Mouse (Mus musculus) cerebellum, postnatal 14 days (tissue): ENCODE data around the gene Arid5b.
"Not testable (repeated sequence)": the region's sequence is repeated elsewhere in the genome, so short reads cannot be mapped to it uniquely, and the experiment has no call there.

Experiments
- DNase-seq, 2 experiments: peaks; one replicate each; pipeline ENCODE4 v3.0.0; 2021; ENCODE audit warnings: mixed read lengths in 2 of 2

The Arid5b gene

GRCm38 (mm10) chr10:68104881-68105781, 173.4 kb downstream of the Arid5b start:
- no peak for DNase-seq

- DNase-seq = no peak
Observed at GRCm38 (mm10) chr10:68104481-68104880, 174.1 kb downstream of the Arid5b start.

- DNase-seq = peak in 1 of 2 experiments; percentile 41
Observed at GRCm38 (mm10) chr10:68103988-68104387, 174.6 kb downstream of the Arid5b start.

GRCm38 (mm10) chr10:68103078-68103855, 175.3 kb downstream of the Arid5b start:
- DNase-seq = no peak

- DNase-seq = no peak
Observed at GRCm38 (mm10) chr10:68102566-68102965, 176.0 kb downstream of the Arid5b start.

GRCm38 (mm10) chr10:68101251-68101650, 177.3 kb downstream of the Arid5b start:
- DNase-seq = no peak

- no peak for DNase-seq
Observed at GRCm38 (mm10) chr10:68100506-68100905, 178.0 kb downstream of the Arid5b start.

GRCm38 (mm10) chr10:68099801-68100200, 178.7 kb downstream of the Arid5b start:
- not testable (repeated sequence) for DNase-seq

GRCm38 (mm10) chr10:68097821-68098675, 180.5 kb downstream of the Arid5b start:
- DNase-seq = no peak

- no peak for DNase-seq
Observed at GRCm38 (mm10) chr10:68096395-68096794, 182.1 kb downstream of the Arid5b start.

- no peak for DNase-seq
Observed at GRCm38 (mm10) chr10:68095136-68095535, 183.4 kb downstream of the Arid5b start.

GRCm38 (mm10) chr10:68093496-68093895, 185.0 kb downstream of the Arid5b start:
- no peak for DNase-seq

GRCm38 (mm10) chr10:68091840-68092239, 186.7 kb downstream of the Arid5b start:
- DNase-seq = no peak

GRCm38 (mm10) chr10:68091011-68091410, 187.5 kb downstream of the Arid5b start:
- DNase-seq = no peak

- no peak for DNase-seq
Observed at GRCm38 (mm10) chr10:68090544-68090943, 188.0 kb downstream of the Arid5b start.

GRCm38 (mm10) chr10:68090197-68090535, 188.4 kb downstream of the Arid5b start:
- peak; percentile 66 to 73 for DNase-seq

- peak in 1 of 2 experiments; percentile 49 for DNase-seq
Observed at GRCm38 (mm10) chr10:68089435-68090196, 188.9 kb downstream of the Arid5b start.

- DNase-seq = no peak
Observed at GRCm38 (mm10) chr10:68087722-68088121, 190.8 kb downstream of the Arid5b start.

GRCm38 (mm10) chr10:68086973-68087372, 191.6 kb downstream of the Arid5b start:
- no peak for DNase-seq

GRCm38 (mm10) chr10:68085574-68085973, 193.0 kb downstream of the Arid5b start:
- no peak for DNase-seq

- DNase-seq = peak; percentile 25 to 56
Observed at GRCm38 (mm10) chr10:68081712-68082111, 196.8 kb downstream of the Arid5b start.
